Mouse (Mus musculus) MN1 (cell line): ENCODE results near the gene Mptx2.
"Not testable (repeated sequence)": the region's sequence is repeated elsewhere in the genome, so short reads cannot be mapped to it uniquely, and the experiment has no call there.

ENCODE experiments used
- DNase-seq: peaks from one replicate; pipeline ENCODE4 v3.0.0-alpha.2; 2016; ENCODE audit warnings: low spot score

Mptx2 gene

DNA sequence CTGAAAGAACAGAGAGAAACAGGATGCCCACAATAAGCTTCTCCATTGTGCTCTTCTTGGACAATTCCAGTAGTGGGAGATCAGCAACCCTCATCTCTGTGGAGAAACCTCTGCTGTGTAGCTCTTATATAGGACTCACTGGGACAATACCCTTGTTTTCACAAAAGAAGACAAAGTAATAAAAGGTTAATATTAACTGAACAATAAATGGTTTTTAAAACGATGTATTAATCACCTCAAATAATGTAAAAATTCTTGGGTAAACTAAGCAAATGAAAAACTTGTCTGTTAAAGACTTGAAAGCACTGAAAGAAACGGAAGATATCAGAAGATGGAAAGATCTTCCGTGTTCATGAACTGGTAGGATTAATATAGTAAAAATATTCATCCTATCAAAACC, at the start of gene Mptx2:
Gene Mptx2 (minus strand): TSS at position 101 of the 400 bp plus-strand sequence.
- DNase-seq = no peak

DNA sequence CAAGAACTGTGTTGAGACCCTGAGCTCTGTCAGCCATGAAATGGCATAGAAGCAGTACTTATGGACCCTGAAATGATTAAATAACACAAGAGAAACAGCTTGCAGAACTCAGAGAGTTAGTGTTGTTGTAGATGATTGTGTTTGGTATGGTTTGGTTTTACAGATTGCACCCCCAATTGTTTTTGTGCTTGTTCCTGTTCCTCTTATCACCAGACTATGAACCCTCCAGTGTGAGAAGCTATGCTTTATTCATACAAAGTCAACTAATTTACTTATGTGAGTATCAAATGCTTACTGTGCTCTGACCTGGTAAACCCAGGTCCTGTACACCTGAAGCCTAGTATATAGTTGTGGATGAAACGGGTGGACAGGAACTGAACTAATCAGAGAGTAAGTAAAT, 49.0 kb upstream of the Mptx2 start:
- DNase-seq = no peak

DNA sequence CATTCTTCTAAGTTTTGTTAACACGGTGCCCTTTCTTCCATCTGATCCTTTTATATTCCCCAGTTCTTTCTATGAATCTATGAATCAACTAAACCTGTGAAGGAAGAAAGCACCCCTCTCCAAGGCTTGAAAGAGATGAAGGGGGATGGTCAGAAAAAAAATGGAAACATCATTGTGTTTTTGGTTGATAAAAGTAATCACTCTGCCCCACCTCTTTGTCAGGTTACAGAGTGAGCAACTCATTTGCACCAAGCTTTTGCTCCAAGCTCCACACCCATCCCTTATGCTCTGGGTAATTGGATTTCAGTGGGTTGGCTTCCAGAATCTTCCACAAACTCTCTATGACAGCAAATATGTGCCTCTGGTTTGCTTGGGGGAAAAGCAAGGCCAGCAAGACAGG, 47.8 kb upstream of the Mptx2 start:
- DNase-seq = no peak

DNA sequence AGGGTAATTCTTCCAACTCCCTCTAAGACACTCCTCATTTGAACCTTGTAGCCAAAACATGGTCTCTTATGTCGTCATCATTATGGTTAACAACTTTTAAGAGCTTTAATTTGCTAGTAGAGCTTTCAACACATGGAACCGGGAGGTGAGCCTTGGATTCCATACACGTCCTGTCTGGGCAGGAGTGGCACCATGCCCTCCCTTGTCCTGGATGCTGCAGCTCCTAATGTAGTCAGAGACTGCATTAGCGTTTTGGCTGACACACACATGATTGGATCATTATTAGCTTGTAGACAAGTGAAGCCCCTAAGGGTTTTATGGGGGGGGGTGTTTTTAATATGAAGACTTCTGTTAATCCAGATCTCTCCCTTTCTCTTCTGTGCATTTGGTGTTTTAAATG, 47.4 kb upstream of the Mptx2 start:
- no peak for DNase-seq

DNA sequence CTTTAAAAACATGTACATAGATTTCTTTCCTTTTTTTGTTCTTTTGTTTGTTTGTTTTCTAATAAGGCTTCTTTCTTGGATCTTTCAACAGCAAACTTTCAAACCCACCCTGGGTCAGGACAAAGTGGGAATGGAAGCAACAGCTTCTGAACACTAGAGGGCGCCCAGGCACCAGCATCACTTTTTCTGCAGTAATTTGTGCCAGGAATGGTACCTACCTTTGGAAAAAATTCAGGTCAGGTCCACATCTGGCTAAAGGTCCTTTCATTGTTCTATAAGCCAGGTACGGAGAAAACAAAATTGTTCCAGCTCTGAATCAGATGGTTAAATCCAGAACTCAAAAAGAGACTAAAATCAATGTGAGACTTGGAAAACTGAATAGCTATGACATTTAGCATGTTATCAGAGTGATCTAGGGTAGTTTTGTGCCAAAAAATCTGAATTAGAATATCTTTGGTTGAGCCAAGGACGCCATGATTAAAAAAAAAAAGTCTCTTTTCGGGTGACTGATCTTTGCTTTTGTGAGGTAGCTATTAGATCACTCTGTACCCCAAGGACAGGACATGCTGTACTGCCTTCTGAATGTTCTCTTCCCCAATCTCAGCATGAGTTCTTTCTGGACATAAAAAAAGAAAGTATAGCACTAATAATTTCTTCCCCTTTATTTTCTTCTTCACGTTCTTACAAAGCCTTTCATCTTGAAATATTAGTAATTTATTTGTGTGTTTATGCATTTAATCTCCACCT, 46.4 kb upstream of the Mptx2 start:
- DNase-seq = peak; percentile 38

DNA sequence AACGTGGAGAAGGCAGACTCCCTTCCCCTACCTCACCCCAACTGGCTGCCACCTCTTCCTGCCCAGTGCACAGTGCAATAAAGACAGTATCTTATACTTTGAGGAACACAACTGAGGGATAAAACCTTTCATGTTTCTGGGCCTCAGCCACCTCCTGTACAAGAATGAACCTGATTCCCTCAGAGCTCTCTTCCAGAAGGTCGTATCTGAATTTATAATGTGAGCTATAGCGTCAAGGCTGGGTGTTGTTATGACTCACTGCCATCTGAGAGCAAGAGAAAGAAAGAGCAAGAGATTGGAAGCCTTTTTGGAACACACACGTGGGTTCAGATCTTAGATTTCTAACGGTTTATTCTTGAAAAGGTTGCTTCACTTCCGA, 44.7 kb upstream of the Mptx2 start:
- no peak for DNase-seq

DNA sequence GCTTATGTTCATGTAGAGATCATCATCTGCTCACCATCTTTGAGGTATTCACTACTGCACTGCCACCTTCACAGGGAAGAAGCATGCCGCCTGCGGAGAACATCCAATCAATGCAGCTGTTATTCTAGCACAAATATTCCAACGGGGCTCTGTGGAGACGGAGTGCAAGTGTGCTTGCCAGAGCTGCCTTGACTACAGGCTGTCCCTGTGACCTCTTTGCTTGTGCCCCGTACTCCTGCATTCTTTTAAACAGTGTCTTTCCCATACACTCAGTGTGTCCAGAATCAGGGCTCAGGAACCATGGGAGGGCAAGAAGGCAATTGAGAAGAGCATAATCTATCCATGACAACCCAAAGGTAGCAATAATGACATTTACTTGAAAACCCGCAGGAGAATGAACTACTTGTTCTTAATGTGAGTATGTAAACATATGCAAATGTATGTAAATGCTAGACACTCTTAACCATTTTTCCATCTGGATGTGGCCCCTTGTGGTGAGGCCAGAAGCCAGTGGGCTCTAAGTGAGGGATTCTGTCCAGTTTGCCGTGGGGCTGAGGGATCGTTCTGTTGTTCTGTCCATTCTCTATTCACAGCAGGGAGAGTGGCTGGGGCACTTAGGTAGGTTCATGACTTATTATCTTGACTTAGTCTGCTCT, 44.1 kb upstream of the Mptx2 start:
- no peak for DNase-seq

DNA sequence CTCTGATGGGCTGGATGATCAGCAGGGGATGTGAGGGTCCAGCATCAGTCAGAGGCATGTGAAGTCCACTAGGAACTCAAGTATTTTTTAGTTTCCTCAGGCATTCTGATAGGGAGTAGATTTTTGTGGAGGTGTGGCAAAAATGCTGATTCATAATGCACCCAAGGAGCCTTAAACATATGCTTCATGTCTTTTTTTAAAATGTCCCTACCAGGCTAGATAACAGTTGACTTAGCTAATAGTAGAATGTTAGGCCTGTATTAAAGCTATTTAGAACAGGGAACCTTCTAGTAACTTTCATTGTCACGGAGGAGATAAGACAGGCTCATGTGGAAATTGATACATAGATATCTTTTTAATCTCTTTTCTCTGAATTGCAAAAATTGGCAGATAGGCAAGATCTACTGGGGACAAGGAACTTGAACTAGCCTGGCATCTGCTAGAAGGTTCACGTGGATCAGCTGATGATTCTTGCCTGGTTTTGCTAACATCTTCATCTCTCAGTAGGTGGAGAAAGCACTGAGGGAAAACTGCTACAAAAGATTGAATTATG, 40.4 kb upstream of the Mptx2 start:
- DNase-seq = no peak

DNA sequence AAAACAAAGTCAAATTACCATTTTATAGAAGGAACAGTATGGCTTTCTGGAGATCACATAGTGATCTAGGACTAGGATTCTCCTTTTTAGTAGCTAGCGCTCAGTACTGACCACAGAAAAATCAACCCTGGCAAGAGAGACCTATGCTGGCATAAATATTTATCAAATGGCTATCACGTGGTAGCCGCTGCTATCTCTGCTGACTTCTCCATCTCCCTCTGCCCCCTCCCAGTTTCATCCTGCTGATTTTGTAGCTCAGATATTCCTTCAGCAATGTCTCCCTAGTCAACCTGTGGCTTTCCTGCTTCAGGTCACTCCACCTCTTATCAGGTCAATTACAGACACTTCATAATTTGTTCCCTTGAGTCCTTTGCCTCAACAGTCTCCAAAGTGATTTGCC, 38.1 kb upstream of the Mptx2 start:
- DNase-seq = no peak

DNA sequence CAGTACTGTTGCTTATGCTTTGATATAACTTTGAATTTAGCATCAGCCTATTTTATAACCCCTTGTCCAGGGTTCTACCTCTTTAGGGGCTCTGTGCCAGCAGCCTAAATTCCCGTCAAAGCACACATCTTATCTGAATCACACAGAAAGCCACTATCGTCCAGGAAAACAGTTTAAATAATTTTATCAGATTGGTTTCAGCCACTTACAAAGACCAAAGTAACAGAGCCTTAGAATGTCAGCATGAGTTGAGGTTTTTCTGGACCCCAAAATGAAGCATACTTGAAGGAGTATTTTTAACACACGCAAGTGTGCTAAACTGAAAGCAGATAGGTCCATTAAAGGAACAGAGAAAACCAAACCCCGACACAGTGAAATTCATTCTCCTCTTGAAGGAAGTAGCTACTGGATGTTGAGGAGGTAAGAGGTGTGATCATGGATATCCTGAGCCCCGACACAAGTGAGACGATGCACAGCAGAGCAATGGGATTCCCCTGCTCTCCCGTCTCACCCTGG, 36.0 kb upstream of the Mptx2 start:
- not testable (repeated sequence) for DNase-seq

DNA sequence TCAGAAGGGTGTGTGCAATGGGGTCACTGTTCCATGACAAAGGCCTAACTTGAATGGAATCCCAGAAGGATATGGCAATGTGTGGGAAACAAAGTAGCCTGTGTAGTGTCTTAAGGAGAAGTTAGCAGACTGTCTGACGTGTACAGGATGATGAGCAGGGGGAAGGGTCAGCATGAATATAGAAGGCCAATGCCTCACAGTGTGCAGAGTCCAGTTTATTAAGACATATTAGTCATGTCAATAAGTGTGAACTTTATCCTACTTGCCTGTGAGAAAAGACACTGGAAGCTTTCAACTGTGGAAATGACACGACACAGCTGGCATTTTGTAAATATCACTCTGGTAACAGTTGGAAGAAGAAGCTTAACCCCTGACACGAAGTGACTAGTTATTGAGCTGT, 25.2 kb upstream of the Mptx2 start:
- not testable (repeated sequence) for DNase-seq

DNA sequence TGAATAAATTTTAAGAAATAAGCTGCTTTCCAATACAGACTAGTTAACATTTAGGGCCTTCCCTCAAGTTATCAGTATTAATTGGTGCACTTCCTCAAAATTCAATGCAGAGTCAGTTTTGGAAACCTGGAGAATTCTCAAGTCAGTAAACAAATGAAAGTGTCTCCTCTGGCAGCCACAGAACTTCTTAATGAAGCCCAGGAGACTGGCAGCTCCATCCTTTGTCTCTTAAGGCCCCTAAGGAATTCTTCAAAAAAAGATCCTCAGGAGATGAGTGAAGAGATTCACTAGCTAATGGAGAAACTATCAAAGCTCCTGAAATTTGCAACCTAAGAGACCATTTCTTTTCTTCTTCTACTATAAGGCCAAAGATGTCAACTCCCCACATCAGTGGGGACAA, 11.9 kb downstream of the Mptx2 start, which contains the start of gene Olfr418:
Gene Olfr418 (plus strand): TSS at position 301 of the 400 bp plus-strand sequence.
- no peak for DNase-seq

DNA sequence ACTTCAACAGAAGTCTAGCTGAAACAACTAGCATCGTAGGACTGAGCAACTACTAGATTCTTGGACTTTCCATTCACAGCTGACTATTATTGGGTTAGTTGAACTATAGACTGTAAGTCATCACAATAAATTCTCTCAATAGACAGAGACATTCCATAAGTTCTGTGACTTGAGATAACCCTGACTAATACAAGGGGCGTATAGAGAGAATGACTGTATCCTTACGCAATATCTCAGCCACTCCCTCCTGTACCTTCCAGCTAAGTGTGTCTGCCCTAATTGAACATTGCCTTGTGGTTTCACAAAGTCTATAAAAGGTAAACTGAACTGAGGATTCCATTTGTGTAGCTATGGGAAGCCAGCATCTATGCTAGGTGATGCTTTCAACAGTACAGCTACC, 27.7 kb downstream of the Mptx2 start:
- DNase-seq = no peak

DNA sequence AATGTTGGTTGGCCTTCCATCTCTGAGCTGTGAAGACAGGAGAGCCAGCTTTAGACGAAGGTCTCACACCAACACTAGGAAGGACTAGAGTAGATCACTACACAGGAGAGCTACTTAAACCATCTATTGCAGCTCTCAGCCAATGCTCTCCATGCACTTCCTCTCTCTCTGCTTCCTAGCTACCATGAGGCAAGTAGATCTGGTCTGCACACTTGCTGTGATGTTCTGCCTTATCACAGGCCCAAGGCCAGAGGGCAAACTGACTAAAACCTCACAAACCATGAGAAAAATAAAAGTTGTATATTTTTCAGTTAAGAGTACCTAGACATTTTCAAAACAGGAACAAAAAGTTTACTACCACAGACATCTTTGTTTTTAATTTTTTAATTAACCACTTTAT, 40.6 kb downstream of the Mptx2 start:
- DNase-seq = not testable (repeated sequence)

DNA sequence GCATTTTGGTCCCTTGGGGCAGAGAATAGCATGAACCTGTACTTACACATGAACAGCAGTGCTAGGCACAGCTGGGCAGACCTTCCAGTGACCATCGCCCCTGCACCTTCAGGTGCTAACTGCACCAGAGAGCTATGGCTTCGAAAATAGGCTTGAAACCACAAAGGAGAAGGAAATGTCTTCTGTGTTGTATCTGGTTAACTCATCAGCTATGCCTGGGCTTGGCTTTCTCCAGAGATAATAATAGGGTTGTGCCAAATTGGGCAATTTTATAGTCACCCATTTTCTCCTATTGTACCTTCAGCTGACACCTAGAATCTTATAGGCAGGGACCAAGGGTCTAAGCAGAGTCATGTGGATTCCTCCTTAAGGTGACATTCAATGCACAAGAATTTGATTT, 50.5 kb downstream of the Mptx2 start, which contains the start of gene Fcer1a:
Gene Fcer1a (minus strand): TSS at position 134 of the 400 bp plus-strand sequence.
- no peak for DNase-seq
